Mouse (Mus musculus): ENCODE measurements at regions not wholly inside any gene's neighbourhood (a gene's known extent, or its start where the extent isn't known, plus 50 kb on each side); places are given as distances from the start of the nearest gene placed in this dataset.

DNA sequence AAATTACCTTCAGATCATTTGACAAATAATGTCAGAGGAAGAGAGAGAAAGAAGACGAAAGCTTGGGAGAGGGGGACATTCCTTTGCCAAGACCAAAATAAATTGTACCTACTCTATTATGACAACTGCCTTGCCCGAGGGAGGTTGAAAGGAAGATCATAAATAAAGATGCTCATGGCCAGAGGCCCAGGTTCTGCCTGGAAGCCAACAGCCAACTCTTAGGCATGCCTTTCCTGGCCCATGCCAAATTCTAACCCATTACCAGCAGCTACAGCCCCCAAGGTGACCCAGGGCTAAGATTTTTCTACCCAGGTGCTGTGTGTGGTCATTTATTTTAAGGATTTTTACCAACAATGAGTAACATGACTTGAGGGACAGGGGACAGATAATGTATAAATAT lies 54.9 kb downstream of the Cbln1 start:
- no peak for DNase-seq (ENCODE audit: low spot score)

DNA sequence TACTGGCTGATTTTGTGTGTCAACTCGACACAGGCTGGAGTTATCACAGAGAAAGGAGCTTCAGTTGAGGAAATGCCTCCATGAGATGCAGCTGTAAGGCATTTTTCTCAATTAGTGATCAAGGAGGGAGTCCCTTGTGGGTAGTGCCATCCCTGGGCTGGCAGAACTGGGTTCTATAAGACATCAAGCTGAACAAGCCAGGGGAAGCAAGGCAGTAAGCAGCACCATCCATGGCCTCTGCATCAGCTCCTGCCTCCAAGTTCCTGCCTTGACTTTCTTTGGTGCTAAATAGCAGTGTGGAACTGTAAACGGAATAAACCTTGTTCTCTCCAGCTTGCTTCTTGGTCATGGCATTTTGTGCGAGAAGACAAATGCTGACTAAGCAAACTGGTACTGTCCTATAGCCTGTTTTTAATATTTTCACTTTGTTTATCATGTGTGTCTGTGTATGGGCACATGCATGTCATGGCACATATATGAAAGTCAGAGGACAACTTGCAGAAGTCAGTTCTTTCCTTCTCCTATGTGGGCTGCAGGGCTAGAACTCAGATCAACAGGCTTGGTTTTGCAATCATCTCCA lies 57.3 kb downstream of the Cbln1 start:
- no peak for DNase-seq (ENCODE audit: low spot score)

DNA sequence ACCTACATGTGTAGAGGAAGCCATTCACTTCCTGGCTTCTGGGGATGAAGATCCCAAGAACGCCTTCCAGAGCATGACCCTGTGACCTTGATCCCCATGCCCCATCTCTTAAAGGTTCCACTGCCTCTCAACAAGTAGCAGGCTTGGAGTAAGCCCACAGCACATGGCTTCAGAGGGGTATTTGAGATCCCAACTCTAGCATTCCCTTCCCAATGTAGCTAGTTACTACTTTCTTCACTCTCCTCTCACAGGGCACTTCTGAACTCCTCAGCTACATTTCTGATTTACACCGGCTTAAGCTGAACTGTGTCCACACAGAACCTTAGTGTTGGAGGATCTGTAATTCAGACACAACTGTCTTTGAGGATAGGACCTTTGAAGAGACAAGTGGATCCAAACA lies 83.4 kb downstream of the Cbln1 start:
- no peak for DNase-seq (ENCODE audit: low spot score)

DNA sequence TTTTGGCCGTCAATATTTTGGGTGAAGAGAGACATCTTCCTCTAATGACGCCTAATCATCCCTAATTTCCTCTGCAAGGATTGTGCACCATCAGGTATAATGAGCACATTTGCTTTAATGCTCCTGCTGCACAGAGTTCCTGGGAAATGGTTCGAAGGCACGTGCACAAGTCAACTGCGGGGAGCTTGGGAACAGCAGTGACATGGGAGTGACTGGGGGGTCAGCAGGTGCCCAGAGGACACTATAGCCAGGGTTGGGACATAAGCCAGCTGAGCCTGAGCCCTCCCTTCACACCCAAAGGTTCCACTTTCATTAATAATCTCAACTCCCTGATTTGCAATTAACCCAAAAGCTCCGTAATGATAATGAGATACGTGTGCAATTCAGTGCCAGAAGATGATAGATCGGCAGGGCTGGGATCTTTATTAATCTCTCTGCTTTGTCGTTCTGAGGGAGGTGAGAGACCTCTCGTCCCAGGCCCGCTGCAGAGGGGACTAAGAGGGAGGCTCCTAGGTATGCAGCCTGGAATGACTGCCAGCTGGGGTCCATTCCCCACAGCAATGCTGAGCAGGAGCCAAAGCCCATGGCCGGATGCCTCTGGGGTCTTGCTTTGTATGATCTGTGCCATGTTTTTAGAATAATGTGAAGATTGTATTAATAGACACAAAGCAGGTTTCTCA lies 88.7 kb downstream of the Cbln1 start:
- no peak for DNase-seq (ENCODE audit: low spot score)

DNA sequence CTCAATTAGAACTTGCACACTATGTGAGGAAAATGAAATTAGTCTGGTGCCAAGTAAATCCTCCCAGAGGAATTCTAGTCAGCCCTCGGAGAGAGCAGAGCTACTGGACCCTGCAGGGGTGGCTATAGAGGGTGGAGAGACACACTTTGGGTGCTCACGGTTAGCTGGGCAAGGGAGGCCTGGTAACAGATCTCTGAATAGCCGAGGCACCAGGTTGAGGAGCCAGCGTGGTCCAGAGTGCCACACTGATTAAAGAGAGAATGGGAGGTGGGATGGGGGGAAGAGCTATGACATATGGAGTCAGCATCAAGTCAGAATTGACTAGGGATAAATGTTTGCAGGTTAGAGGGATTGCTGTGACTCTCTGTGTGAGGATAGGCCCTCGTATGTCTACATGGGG lies 90.1 kb downstream of the Cbln1 start:
- no peak for DNase-seq (ENCODE audit: low spot score)

DNA sequence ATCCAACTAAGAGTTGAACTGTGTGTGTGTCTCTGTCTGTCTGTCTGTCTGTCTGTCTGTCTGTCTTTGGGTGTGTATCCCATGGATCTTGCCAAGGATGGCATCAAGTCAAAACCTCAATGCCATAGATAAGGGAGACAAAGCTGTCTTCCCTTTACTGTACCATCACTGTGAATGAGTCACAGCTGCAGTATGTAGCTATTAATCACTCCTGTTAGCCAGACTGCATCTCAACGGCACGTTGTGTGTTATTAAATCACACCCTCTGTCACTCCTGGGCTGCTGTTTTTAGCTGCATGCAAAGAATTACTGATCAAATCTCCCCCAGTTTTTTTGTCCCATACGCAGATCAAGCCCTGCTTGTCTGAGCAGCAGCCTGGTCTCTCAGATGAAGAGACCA lies 91.6 kb downstream of the Cbln1 start:
- no peak for DNase-seq (ENCODE audit: low spot score)

DNA sequence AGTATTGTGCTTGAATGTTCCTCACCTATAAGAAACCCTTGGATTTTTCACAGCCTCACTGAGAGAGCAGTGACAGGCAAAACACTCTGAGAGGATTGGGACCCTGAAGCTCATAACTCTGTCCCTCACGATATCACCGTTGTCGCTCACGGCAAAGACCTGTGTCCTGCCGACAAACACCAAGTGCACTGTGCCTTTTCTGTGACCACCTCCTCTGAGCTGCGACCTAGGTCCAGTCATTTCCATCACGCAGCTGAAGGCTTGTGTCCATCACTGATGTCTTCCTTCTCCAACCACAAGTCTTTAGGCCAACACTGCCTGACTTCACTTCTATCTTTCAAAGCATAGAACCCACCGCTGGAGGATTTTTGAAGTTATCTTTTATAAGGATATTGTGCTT lies 93.1 kb downstream of the Cbln1 start:
- DNase-seq (ENCODE audit: low spot score): no peak

DNA sequence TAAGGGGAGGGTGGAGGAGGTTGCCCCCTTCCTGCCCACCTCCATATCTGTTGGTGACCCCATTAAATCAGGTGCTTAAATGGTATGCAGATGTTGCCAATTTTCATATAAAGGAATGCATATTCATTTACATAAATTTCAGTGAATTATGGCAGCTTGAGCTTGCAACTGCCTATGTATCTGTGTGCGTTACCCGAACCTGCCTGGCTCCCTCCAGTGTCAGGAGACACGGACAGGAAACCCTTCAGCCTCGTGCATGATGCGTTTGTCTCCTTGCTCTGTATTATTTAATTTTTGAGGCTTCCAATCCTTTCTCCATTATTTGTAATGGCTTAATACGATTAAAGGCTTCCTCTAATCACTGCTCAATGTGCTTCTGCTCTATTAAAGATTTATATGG lies 98.4 kb downstream of the Cbln1 start:
- no peak for DNase-seq (ENCODE audit: low spot score)

DNA sequence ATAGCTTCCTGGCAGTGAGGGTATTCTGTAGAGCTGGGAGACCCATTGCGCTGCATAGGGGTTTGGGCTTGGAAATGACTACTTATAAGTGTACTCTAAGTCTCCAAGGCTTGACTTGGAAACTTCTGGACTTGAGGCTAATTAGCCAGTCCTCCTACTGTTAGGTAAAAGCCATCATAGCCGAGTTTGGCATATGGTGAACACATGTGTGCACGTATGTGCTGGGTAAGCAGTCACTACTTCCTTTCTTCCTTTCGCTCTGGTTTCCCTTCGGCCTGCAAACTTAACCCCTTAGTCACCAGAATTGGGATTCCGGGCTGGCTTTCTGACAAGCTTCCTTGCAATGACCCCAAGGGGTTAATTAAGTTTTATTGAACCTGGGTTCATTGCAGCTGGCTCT lies 98.9 kb downstream of the Cbln1 start:
- DNase-seq (ENCODE audit: low spot score): no peak

DNA sequence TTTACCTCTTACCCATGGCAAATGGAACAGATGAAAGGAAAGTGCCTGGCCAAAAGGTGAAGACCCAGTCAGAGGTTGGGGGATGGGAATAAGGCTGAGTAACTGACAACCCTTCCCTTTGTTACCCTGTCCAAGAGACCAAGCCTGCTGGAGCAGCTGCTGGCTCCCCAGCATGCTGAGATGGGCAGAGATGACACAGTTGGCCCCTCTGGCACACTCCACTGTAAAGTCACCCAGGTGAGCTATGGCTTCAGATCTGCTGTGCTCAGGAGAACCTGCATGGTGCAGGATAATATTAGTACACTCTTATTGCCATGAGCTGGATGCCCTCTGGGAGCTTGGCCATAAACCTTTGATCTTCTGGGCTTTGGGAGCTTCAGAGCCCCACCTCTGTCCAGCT lies 100.3 kb downstream of the Cbln1 start:
- no peak for DNase-seq (ENCODE audit: low spot score)

DNA sequence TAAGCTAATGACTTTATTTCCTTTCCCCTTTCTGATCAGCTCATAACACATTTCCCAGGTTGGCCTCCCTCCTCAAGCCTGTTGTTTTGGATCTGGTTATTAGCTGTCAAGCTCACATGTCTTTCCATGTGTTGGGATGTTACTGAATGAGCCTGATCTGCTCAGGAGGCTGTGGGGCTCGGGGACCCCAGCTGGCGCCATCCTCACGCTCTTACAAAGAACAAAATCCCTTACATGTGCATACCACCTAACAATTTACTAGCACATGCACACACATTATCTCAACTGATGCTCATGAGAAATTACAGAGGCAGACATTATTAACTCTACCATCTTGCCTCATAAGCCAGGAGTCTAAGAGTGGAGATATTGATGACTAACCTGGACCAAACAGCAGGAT lies 102.2 kb downstream of the Cbln1 start:
- DNase-seq (ENCODE audit: low spot score): no peak

DNA sequence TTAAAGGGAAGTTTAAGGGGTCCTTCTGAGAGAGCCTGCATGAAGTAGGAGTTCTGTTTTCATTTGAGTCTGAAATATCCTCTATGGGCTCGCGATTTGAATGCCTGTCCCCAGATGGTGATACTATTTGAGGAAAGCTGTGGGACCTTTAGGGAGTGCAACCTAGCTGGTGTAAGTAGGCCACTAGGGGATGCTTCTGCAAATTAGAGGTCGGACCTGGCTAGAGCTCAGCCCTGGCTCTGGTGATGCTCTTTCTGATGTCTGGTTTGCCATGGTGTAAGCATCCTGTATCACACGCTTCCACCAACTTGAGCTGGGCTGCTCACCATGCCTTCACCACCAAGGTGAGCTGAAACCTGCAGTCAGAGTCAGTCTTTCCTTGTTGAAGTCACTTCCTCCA lies 121.9 kb downstream of the Cbln1 start:
- no peak for DNase-seq (ENCODE audit: low spot score)

DNA sequence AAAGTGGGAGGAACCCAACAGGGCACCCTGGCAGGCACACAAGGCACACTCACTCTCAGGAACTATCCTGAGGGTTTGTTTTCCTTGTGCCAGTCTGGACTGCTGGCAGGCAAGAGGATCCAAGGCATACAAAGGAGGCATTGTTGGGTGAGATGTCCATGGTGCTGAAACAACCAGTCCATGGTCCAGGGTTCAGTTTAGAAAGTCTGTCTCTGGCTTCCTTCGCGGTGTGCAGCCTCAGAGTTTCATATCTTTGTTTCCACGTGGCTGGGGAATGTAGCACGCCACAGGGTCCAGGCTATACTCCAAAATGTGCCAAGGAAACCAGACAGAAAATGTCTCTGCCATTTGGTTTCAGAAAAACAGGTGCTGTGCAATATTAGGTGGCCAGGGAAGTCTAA lies 122.6 kb downstream of the Cbln1 start:
- DNase-seq (ENCODE audit: low spot score): no peak

DNA sequence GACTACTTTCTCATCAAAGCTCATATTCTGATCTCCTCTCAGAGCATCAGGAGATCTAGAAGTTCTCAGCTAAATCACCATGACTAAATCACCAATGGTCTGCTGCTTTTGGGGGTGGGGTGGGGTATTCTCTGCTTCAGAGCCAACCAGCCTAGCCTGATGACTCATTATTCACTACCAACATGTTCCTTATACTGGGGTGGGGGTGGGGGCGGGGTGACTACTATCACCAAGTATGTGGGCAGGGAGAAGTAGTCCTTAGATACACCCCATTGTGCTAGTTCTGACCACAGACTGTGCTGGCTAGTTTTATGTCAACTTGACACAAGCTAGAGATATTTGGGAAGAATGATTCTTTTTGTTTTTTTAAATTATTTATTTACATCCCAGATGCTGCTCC lies 143.0 kb downstream of the Cbln1 start:
- no peak for DNase-seq (ENCODE audit: low spot score)

DNA sequence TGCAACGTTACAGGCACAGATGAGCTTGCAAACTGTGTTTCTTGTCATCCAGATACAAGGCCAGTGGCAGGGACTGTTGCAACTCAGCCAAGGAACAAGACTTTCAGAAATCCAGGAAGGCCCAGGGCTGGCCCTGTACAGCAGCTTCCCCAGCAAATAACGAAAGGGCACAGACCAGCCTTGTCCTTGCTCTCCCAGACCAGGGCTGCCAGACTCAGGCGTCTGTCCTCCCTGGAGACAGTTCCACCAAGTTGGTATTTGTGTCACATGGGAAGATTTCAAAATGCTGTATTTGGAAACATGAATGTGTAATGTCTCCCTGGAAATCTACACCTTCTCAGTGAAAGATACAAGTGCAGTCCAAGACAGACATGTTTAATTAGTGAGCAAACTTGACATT lies 157.8 kb downstream of the Cbln1 start:
- no peak for DNase-seq (ENCODE audit: low spot score)

DNA sequence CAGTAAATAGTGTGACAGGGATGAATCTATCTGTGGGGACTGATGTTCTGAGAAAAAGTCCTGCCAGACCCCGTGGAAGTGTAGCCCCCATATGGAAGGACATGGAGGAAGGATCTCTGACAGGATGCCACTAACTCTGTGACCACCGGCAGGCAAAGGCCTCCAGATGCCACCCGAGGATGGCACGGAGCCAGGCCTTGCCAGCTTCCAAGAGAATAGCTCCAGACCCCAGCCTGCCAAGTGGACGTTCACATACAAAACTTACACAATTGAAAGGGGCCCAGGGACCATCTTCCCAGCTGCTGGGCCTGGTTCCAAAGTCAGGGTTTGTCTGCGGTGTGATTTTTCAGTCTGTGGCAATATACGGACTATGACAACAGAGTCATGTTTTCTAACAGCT lies 161.1 kb downstream of the Cbln1 start:
- no peak for DNase-seq (ENCODE audit: low spot score)

DNA sequence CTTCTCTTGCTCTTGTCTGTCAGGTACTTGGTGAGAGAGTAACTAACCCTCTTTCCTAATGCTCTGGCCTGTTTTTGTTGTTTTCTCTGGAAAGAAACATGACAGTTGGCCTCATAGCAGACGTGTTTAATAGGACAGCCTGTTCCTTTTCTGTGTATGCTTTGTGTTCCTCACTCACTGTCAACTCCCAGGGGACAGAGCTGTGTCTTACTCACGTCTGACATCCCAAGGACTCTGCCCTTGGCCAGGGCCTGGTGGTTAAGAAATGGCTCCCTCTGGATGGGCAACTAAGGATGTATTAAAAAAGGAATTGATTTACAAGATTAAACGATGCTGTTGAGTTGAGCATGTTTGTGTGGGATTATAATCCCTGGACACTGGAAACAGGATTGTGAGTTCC lies 164.1 kb downstream of the Cbln1 start:
- no peak for DNase-seq (ENCODE audit: low spot score)

DNA sequence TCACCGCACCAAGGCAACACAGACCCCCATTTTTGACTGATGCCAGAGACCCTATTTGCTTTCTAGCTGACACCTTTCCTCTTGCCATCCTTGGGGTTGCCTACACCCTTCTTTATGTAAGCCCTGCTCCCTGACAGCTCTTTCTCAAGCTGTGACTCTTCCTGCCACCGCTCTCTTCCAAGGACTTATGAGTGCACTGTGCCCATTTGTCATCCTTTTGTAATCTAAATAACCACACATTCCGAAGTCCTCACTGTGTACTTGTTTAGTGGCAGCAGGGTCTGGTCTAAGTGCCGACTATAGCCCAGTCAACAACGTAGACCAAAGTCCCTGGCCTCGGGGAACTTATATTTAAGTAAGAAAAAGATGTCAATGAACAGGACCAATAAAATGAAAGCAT lies 167.4 kb downstream of the Cbln1 start:
- no peak for DNase-seq (ENCODE audit: low spot score)

DNA sequence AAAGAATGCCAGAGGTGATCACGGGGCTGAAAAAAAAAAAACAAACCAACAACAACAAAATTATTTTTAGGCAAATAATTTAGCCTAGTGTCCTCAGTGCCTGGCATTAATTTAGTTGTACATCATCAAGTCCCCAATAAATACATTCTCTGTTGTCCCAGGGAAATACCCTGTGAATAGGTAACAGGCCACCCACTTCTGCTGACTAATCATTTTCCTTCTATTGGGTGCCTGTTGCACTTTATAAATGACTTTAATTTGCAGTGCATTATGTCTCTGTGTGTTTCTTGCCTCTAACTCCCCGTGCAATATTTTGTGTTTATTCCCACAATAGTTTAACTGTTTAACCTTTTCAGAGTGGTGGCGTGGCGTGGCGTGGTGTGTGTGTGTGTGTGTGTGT lies 168.9 kb downstream of the Cbln1 start:
- no peak for DNase-seq (ENCODE audit: low spot score)

DNA sequence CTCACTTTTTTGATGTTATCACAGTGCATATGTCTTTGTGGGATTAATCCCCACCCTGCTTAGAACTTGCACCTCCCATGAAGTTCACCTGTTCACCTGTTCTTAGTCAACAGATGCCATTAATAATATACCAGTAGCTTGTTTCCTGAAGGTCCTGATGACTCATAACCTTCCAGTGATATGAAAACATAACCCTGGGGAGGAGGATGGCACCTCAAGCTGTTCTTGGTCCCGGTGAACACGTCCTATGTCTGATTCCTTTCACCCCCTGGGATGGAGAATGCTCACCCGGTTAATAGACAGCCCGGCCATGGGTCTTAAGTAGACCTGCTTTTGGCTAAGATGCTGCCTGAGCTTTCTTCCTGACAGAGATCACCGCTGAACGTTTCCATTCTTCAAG lies 174.6 kb downstream of the Cbln1 start:
- DNase-seq (ENCODE audit: low spot score): no peak

DNA sequence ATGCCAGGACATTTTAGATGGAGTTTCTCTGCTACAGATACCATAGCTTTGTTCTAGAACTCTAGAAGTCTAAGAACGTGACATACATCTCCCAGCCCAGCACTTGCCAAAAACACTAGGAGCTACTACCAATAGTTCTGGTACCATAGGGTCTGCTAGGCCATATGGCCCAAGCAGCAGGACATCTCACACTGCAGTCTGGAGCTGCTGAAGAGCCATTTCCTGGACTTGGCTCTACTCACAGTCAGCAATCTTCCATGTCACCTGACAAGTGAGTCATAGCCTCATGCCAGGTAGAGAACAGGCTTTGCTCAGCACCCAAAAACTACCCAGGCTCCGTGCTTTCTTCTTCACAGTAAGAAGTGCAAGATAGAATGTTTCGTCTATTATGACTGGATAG lies 175.1 kb downstream of the Cbln1 start:
- no peak for DNase-seq (ENCODE audit: low spot score)

DNA sequence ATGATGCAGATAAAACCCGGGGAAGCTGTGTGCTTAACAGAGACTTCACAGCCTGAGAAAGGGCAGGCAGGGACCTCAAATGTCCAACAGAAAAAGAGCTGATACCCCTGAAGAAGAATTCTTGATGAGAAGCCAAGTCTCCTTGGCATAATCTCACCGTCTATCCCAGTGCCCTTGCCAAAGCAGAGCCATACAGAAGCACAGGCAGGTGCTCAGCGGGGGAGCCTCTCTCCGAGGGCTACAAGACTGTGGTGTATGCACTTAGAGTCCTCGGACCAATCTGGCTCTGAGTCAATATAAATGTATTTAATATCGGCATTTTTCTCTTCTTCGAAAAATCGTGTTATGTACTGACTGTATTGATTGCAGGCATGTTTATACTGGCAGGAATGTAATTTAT lies 186.3 kb downstream of the Cbln1 start:
- DNase-seq (ENCODE audit: low spot score): no peak

DNA sequence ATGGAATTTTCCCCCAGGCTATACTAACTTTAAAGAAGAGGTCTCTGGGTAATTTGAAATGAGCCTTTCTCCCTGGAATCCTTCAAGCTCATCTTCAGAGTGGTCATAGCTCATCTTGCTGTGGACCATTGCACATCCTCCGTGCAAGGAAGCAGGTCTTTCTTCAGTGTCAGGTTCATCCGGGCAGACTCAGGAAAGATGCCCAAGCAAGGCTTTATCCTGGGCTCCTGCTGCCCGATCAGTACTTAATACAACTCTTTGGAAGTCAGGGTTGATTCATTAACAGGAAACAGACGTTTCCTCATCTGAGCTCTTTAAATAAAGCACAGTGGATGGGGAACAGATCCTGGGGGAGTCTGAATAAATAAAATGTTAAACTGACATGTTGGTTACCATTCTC lies 188.1 kb downstream of the Cbln1 start:
- no peak for DNase-seq (ENCODE audit: low spot score)

DNA sequence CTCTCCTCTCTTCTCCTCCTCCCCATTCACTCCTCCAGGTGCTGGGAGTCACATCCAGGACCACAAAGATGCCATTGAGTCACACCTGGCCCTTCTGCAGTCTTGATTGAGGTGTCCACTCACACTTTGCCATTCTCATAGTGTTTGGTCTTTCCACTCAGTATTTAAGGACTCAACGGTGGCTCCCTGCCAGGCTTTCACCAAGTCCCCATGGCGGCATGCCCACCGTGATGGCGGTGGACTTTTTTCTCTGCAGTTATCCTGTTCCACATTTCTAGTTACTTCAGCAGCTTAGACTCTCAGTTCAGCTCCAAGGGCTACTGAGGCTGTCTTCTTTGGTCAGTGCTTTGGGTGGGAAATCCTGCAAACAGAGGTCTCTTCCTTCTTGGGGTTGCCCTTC lies 189.9 kb downstream of the Cbln1 start:
- DNase-seq (ENCODE audit: low spot score): no peak
